Mouse (Mus musculus) heart, postnatal 10 days (tissue): Measurements from ENCODE around the gene Iqcf5. TPM values are rescaled to one million over a fixed set of nuclear protein-coding genes. Genes with fewer than 3 reads are reported as not detected.

Source experiments
- DNase-seq, 2 experiments: peaks; one replicate each; pipeline ENCODE4 v3.0.0; 2021
- intact Hi-C: fragments of 180-260 bp; cut with DNase I; formaldehyde crosslinking; loops from one replicate; pipeline ENCODE4 v1.15.1; 2025
- total RNA-seq, 2 experiments: library from RNA; stranded (reverse); gene quantifications; 2 replicates each; pipeline ENCODE4 v1.2.3; 2021

Gene Iqcf5
- total RNA-seq: not detected

GRCm38 (mm10) chr9:106514273-106514672 lies at the start of gene Iqcf5:
Gene Iqcf5, plus strand, starts transcription at chr9:106514573.
- intact Hi-C loops: no loop called here

GRCm38 (mm10) chr9:106464751-106465541 lies 49.4 kb upstream of the Iqcf5 start:
- peak; percentile 66 to 67 for DNase-seq

More at GRCm38 (mm10) chr9:106514273-106514672, at the start of gene Iqcf5:
- no peak for DNase-seq

GRCm38 (mm10) chr9:106465571-106466200 lies 48.7 kb upstream of the Iqcf5 start, which contains the start of gene Gpr62:
Gene Gpr62, minus strand, starts transcription at chr9:106465938.
- DNase-seq: peak in 1 of 2 experiments; percentile 31
- intact Hi-C loops: no loop called here

More at GRCm38 (mm10) chr9:106464751-106465541, 49.4 kb upstream of the Iqcf5 start:
- intact Hi-C loops: no loop called here

GRCm38 (mm10) chr9:106466721-106467120 lies 47.7 kb upstream of the Iqcf5 start:
- no peak for DNase-seq
- intact Hi-C loops: no loop called here

GRCm38 (mm10) chr9:106467746-106468145 lies 46.6 kb upstream of the Iqcf5 start:
- no peak for DNase-seq
- intact Hi-C loops: no loop called here

GRCm38 (mm10) chr9:106469317-106469716 lies 45.1 kb upstream of the Iqcf5 start:
- DNase-seq: no peak
- intact Hi-C loops: no loop called here

- no peak for DNase-seq
- intact Hi-C loops: no loop called here
Observed at GRCm38 (mm10) chr9:106469776-106470175, 44.6 kb upstream of the Iqcf5 start.

GRCm38 (mm10) chr9:106470991-106471750 lies 43.2 kb upstream of the Iqcf5 start:
- intact Hi-C loops: no loop called here
- DNase-seq: no peak

- intact Hi-C loops: loop anchor here (2.0 kb wide), 1 partner anchor 183 kb away; no protein-coding TSS in a partner anchor
- DNase-seq: peak; percentile 76 to 77
Observed at GRCm38 (mm10) chr9:106471892-106472291, 42.5 kb upstream of the Iqcf5 start.

GRCm38 (mm10) chr9:106472321-106472720 lies 42.1 kb upstream of the Iqcf5 start:
- DNase-seq: no peak
- intact Hi-C loops: loop anchor here (2.0 kb wide), 1 partner anchor 184 kb away; no protein-coding TSS in a partner anchor

GRCm38 (mm10) chr9:106473081-106473752 lies 41.2 kb upstream of the Iqcf5 start:
- intact Hi-C loops: loop anchor here (2.0 kb wide), 1 partner anchor 184 kb away; no protein-coding TSS in a partner anchor
- no peak for DNase-seq

GRCm38 (mm10) chr9:106473753-106474105 lies 40.6 kb upstream of the Iqcf5 start:
- DNase-seq: no peak
- intact Hi-C loops: loop anchor here (2.0 kb wide), 1 partner anchor 185 kb away; no protein-coding TSS in a partner anchor

GRCm38 (mm10) chr9:106474456-106474855 lies 39.9 kb upstream of the Iqcf5 start:
- intact Hi-C loops: no loop called here
- DNase-seq: peak; percentile 76 to 85

- intact Hi-C loops: loop anchor here (5.0 kb wide), 1 partner anchor 168 kb away; no protein-coding TSS in a partner anchor
- peak in 1 of 2 experiments; percentile 59 for DNase-seq
Observed at GRCm38 (mm10) chr9:106475046-106475445, 39.3 kb upstream of the Iqcf5 start.

GRCm38 (mm10) chr9:106475663-106476001 lies 38.7 kb upstream of the Iqcf5 start, which contains the start of gene Rrp9:
Gene Rrp9, plus strand, starts transcription at chr9:106475963.
- intact Hi-C loops: loop anchor here (1.0 to 5.0 kb wide), 4 partner anchors 27 to 193 kb away; partner anchors contain the start of gene Rpl29
- DNase-seq: no peak

- intact Hi-C loops: loop anchor here (1.0 to 5.0 kb wide), 4 partner anchors 28 to 193 kb away; partner anchors contain the start of gene Rpl29
- DNase-seq: peak; percentile 83 to 84
Observed at GRCm38 (mm10) chr9:106476002-106476923, 38.1 kb upstream of the Iqcf5 start.

- intact Hi-C loops: loop anchor here (1.0 to 5.0 kb wide), 4 partner anchors 29 to 194 kb away; partner anchors contain the start of gene Rpl29
Observed at GRCm38 (mm10) chr9:106476924-106477484, 37.4 kb upstream of the Iqcf5 start, which contains the start of gene Parp3. Gene Parp3, minus strand, starts transcription at chr9:106476949.

GRCm38 (mm10) chr9:106477649-106478048 lies 36.7 kb upstream of the Iqcf5 start:
- intact Hi-C loops: loop anchor here (2.0 to 5.0 kb wide), 3 partner anchors 49 to 195 kb away; partner anchors contain the start of gene Rpl29
- DNase-seq: no peak

More at GRCm38 (mm10) chr9:106476924-106477484, 37.4 kb upstream of the Iqcf5 start, which contains the start of gene Parp3:
- peak; percentile 99 to 100 for DNase-seq
